Mouse (Mus musculus) thymus, adult 2 months (tissue): ENCODE data around the gene Gigyf1. TPM values are rescaled to one million over a fixed set of nuclear protein-coding genes. Genes with fewer than 3 reads are reported as not detected.

Experiments
- DNase-seq: peaks from one replicate; pipeline ENCODE4 v3.0.0; 2021
- H3K27ac ChIP-seq: fragments of 200-500 bp; 2 replicates; pipeline ENCODE4 v1.5.1; 2012; ENCODE audit warnings: low read length, control low read depth; ENCODE audit not compliant: control insufficient read depth, insufficient read depth
- H3K27me3 ChIP-seq: fragments of 200-500 bp; 2 replicates; pipeline ENCODE4 v1.6.1; 2012; ENCODE audit warnings: mild to moderate bottlenecking, low read length, moderate library complexity, mixed read lengths; ENCODE audit not compliant: control insufficient read depth, insufficient read depth
- H3K36me3 ChIP-seq: fragments of 200-500 bp; 2 replicates; pipeline ENCODE4 v1.6.1; 2012; ENCODE audit warnings: mild to moderate bottlenecking, low read length, moderate library complexity; ENCODE audit not compliant: control insufficient read depth, insufficient read depth
- H3K4me1 ChIP-seq: fragments of 200-500 bp; replicated peaks from 2 replicates; pipeline ENCODE4 v1.6.1; 2012; ENCODE audit warnings: low read length; ENCODE audit not compliant: control insufficient read depth, insufficient read depth
- H3K4me3 ChIP-seq: fragments of 200-500 bp; 2 replicates; pipeline ENCODE4 v1.5.1; 2012; ENCODE audit warnings: mild to moderate bottlenecking, low read length, control low read depth, moderate library complexity; ENCODE audit not compliant: control insufficient read depth, insufficient read depth
- CTCF ChIP-seq: fragments of 200-500 bp; IDR thresholded peaks from 2 replicates; pipeline ENCODE4 v1.5.1; 2012; ENCODE audit warnings: mild to moderate bottlenecking, control low read depth, low read length, moderate library complexity, borderline replicate concordance; ENCODE audit not compliant: control insufficient read depth, poor library complexity, insufficient read depth; ENCODE audit errors: extremely low read depth
- POLR2A ChIP-seq: fragments of 200-500 bp; IDR thresholded peaks from 2 replicates; pipeline ENCODE4 v1.6.1; 2012; ENCODE audit warnings: mild to moderate bottlenecking, low read length, control low read depth, moderate library complexity; ENCODE audit not compliant: control insufficient read depth, poor library complexity, insufficient read depth; ENCODE audit errors: extremely low read depth
- WGBS: fragments of 180-500 bp; shearing (Covaris S2); methylation state at CpG from one replicate; pipeline ENCODE4 v1.1.7; 2018; 5-methylcytosine and 5-hydroxymethylcytosine counted together
- polyA plus RNA-seq: library from polyadenylated mRNA; depleted of rRNA; stranded (reverse); fragments of >200 nt; gene quantifications from 2 replicates; pipeline ENCODE4 v1.2.3, GENCODE M21; 2012

Gigyf1 gene
- polyA plus RNA-seq, 1 experiment = 84.3 TPM

DNA sequence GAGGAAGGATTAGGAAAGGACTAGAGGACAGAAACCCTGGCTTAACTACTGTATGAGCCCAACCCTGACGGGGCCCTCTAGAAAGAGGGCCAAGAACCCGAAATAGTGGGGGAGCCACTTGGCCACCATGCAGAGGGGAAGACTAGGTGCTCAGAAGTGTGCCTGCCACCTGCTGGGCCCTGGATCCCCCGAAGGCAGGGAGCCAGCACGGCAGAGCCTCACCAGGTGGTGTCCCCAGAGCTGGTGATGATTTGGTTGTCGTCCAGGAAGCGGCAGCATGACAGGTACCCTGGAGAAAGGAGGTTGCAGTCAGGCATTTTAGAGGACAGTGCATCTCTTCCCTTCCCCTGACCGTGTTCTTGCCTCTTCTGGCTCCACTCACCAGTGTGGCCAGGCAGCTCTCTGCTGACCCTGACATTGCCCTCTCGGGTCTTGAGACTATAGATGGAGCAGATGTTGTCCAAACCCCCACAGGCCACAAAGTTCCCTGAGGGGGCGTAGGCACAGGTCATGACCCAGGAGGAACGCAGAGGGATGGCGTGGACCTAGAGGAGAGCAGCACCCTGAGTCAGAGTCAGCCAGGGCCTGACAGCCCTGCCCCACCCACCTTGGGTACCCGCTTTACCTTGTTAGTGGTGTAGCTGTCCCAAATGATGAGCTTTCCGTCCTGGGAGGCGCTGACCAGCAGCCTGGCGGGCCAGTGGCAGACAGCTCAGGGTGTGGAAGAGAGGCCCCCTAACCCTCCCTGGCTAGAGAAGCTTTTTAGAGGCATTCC lies 11.1 kb downstream of the Gigyf1 start:
- TF ChIP-seq POLR2A (no peak), CTCF (no peak)
- DNase-seq = no peak
- Histone ChIP-seq H3K27me3 (no peaks in the 10 kb centered on the region), H3K36me3 (peaks cover 46% of the 10 kb centered on the region), H3K27ac (no peak overlapping the region), H3K4me1 (peaks cover 13% of the 10 kb centered on the region), H3K4me3 (no peak overlapping the region)
- 87% methylated on average over 15 of the region's 15 CpGs for WGBS

DNA sequence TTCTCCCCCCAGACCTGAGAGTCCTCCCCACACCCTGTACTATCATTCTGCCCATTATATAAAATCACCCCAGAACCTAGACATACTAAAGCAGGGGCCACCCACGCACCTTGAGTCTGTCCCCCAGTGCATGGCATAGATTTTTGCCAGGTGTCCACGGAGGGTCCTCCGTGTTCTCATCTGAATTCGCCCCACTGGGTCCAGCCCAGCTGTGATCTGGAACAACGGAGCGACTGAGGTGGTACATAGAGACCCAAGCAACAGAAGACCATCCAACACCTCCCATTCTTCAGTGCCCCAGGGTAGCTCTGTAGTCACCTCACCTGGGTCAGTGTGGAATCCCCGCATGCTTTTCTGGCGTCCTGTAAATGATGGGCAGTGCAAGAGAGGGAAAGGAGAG lies 11.7 kb downstream of the Gigyf1 start:
- DNase-seq = no peak

DNA sequence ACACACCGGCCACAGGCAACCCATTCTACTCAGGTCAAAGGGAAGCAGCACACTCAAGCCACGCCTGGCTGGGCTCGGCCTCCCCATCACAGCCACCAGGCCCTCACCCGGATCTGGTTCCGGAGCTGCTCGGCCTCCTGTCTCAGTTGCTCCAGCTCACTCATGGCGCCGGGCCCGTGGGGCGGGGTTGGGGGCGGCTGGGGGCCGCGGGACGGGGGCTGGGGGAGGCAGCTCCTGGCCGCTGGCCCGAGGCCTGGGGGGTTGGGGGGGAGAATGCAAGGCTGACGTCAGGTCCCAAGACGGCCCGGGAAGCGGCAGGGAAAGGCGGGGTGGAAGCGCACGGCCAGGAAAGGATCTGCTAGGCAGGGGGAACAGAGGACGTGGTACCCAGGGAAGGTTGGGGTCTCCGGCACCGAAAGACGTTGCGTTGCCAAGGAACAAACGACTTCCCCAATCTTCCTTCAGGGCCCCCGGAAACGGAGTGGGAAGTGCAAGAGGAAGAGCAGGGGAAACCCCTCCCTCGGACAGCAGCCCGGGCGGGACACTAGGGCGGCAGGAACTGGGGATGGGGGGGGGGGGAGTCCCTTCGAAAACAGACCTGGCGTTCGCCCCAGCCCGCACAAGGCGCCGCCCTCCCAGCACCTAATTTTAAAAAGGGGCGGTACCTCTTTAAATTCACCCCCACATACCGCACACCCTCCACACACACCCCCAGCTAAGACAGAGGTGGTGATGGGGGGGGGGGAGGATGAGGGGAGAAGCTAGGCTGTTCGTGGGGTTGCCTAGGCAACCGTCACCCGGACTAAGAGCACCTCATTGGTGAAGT lies 12.5 kb downstream of the Gigyf1 start:
- no peaks in the 10 kb centered on the region for H3K27me3 ChIP-seq
- WGBS = 15% methylated on average over 46 of the region's 46 CpGs
- H3K36me3 ChIP-seq = peaks cover 32% of the 10 kb centered on the region
- H3K4me1 ChIP-seq = peaks cover 10% of the 10 kb centered on the region
- DNase-seq = no peak
- no peak for TF ChIP-seq POLR2A
- TF ChIP-seq CTCF = no peak
- no peak overlapping the region for H3K27ac ChIP-seq
- peak overlapping the region; percentile 94 for H3K4me3 ChIP-seq

More for the DNA sequence above, 11.7 kb downstream of the Gigyf1 start:
- no peak for TF ChIP-seq POLR2A
- Histone ChIP-seq H3K27ac (no peak overlapping the region), H3K4me1 (peaks cover 13% of the 10 kb centered on the region), H3K36me3 (peaks cover 39% of the 10 kb centered on the region), H3K4me3 (peak overlapping the region; percentile 17; the same call in 1 of the 2 replicates), H3K27me3 (no peaks in the 10 kb centered on the region)
- 94% methylated on average over 8 of the region's 8 CpGs for WGBS

GRCm38 (mm10) chr5:137531414-137532130 lies 13.2 kb downstream of the Gigyf1 start:
- Histone ChIP-seq H3K27me3 (no peaks in the 10 kb centered on the region), H3K4me1 (peaks cover 10% of the 10 kb centered on the region), H3K36me3 (peaks cover 31% of the 10 kb centered on the region), H3K4me3 (peak overlapping the region; percentile 94), H3K27ac (peak overlapping the region; percentile 80)
- DNase-seq = peak; percentile 59
- no peak for TF ChIP-seq CTCF
- no peak for TF ChIP-seq POLR2A
- WGBS = under 1% methylated on average over 51 of the region's 51 CpGs

DNA sequence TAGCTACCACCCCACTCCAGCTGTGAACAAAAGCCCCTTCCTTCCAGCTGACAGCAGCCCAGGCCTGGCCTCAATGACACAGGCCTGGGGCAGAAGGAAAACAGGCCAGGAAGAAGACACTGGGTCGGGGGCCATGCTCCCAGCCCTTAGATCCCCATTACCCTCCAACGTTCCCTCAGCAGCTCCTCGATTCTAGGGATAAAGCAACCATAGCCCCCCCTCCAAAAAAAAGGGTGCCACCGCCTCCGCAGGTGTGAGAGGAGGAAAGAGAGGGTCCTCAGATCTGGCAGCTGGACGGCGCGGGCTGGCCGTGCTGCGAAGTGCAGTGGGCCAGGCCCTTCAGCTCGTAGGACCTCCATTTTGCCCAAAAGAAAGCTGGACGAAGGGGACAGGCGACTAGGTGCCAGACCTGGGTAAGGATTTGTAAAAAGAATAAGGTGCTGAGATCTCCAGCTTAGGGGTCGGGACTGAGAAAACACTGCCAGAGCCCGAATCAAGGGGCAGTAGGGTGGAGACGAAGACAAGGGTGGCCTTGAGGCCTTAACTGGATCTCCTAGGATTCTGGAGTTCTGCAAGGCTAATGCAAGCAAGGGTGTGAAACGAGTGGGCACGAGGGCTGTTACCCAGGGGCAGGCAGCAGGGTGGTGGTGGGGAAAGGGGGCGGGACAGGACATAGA lies 13.9 kb downstream of the Gigyf1 start:
- Histone ChIP-seq H3K4me3 (peak overlapping the region; percentile 94), H3K4me1 (peaks cover 10% of the 10 kb centered on the region), H3K27ac (peak overlapping the region; percentile 80), H3K27me3 (no peaks in the 10 kb centered on the region), H3K36me3 (peaks cover 31% of the 10 kb centered on the region)
- under 1% methylated on average over 19 of the region's 19 CpGs for WGBS
- peak; percentile 38; the same call in 1 of the 2 replicates for TF ChIP-seq CTCF
- TF ChIP-seq POLR2A = no peak
- DNase-seq = no peak

DNA sequence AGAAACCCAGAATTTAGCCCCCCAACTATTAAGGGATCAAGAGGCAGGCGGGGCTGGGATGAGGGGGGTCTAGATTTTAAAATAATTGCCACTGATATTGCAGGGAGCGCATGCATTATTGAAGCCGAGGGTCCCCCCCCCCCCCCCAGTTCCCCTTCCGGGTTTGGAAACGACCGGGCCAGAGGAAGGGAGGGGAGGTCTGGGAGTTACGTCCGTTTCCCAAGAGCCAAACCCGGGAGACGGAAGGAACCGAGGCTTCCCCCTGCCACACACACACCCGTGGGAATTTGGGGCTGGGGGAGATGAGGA lies 14.4 kb downstream of the Gigyf1 start:
- peak overlapping the region; percentile 80 for H3K27ac ChIP-seq
- TF ChIP-seq POLR2A (no peak), CTCF (no peak)
- H3K36me3 ChIP-seq = peaks cover 26% of the 10 kb centered on the region
- no peak for DNase-seq
- WGBS = under 1% methylated on average over 12 of the region's 12 CpGs
- H3K27me3 ChIP-seq = no peaks in the 10 kb centered on the region
- H3K4me3 ChIP-seq = peak overlapping the region; percentile 94
- H3K4me1 ChIP-seq = peaks cover 10% of the 10 kb centered on the region
